Mouse (Mus musculus) T-helper 2 cell (primary cell): Measurements from ENCODE around the gene Ubxn2a.
"Not testable (repeated sequence)": the region's sequence is repeated elsewhere in the genome, so short reads cannot be mapped to it uniquely, and the experiment has no call there.

Source experiments
- in situ Hi-C: fragments of 300-600 bp; cut with MboI, MseI; formaldehyde crosslinking; loops from one replicate; pipeline ENCODE4 v1.15.1; 2025; ENCODE audit warnings: high pct_unique_total_duplicates

Gene Ubxn2a

DNA sequence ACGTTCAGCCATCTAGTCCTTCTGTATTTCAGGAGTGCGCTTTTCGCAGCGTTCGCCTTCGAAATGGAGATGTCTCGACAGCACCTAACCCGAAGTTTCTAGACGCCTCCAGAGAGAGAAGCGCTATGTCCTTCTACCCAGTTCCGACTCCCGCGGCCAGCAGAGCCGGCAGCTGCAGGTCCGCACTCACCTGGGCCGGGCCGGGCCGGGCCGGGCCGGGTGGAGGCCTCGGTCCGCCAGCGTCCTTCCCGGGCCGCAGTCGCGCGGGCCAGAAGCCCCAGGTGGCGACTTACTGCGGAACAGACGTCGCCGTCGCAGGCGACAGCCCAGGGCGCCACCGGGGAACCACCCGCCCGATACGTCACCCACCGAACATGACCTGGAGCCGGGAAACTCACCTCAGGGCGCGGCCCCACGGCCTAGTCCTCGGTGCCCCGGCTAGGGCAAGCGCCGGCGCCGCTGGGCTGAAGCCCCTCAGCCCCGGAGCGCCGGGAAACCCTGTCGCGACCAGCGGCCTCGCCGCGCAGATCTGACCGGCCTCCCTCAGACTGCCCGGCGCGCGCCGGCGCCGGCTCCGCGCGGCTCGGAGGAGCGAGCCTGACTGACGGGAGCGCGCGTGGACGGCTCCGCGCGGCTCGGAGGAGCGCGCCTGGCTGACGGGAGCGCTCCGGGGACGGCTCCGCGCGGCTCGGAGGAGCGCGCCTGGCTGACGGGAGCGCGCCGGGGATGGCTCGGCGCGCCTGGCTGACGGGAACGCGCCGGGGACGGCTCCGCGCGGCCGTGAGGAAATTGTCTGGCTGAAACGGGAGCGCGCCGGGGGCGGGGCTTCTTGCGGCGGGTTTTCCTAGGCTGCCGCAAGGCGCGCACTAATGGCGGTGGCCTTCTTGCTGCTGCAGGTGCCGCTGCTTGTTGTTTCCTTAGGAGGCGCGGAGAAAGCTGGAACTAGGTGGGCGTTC, at the start of gene Ubxn2a:
Gene Ubxn2a (minus strand): TSS at position 755 of the 956 bp plus-strand sequence.
- in situ Hi-C loops: no loop called here

DNA sequence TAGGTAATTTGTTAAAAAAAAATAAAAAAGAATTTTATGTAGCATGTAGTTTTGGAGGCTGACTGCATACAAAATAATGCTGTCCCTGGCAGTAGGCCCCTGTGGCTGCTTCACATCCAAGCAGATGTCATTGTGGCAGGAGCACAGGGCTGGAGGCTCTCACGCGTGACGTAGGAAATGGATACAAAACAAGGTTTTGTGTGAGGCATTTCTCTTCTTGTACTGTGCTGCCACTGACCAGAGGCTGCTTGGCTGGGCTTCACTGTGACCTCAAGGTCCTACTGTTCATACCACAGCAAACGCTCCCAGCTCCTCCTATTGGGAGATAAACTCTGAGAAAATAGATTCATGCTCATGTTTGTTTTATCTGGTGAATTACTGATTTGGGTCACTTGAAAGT, 45.7 kb upstream of the Ubxn2a start:
- in situ Hi-C loops: no loop called here

DNA sequence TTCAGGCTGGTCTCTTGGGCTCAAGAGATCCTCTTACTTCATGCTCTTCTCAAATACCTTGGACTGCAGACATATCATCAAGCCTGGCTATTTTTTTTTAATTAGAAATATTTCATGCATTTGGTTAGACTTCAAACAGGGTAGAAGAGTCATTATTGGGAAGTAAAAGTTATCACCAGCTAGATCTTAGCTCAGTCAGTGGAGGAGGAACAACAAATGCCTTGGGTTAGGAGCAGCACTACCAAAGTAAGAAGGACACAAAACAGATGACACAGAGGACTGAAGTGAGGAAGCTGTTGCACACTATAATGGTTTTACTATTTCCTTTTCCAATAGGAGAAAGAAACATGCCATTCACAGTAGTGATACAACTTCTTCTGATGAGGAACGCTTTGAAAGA, 44.8 kb upstream of the Ubxn2a start:
- in situ Hi-C loops: no loop called here

DNA sequence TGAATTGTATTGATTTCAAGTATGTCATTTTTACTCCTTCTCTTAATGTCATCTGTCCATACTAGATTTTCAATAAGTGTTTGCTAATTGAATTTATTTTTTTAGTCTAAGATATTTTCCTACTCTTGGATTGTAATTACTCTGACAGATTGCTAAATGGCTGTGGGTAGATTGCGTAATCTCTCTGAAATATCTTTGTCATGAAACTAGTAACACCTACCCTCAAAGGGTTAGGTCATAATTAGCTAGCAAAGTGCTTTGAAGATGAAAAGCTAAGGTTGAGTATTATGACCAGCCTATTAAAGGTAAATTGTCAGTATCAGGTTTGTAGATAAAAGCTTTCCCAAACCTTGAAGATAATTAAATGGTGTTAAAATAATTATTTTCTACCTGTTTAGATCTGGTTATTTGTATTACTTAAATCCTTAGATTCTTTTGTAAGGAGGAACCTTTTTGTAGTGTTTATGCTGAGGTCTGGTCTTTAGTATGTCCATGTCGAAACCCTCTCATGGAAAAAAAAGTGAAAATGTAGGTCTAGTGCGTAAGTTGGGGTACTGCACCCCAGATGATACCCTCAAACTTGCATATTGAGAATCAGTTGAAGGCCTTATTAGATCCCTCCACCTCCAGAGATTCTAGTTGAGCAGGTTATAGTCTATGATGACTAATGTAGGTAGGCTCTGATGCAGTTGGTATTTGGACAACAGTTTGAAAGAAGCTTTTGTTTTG, 23.5 kb upstream of the Ubxn2a start:
- in situ Hi-C loops: no loop called here

DNA sequence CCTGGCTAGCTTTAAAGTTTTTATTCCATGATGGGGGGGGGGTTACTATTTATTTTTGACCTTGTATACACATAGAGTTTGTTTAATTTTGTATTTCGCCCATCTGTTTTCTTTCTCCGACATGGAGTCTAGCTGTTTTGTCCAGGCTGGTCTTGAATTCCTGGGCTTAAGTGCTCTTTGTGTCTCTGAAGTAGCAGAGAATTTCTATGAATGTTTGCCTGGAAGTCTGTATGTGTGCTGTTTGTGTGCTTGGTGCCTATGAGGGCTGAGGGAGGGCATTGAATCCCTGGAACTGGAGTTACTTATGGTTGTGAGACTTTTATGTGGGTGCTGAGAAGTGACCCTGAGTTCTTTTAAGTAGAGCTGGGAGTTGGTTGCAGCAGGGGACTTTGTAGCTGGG, 20.7 kb upstream of the Ubxn2a start:
- in situ Hi-C loops: loop anchor here (10.0 kb wide), 1 partner anchor 953 kb away; no protein-coding TSS in a partner anchor

GRCm38 (mm10) chr12:4917805-4918591, 10.5 kb upstream of the Ubxn2a start:
- in situ Hi-C loops: no loop called here

DNA sequence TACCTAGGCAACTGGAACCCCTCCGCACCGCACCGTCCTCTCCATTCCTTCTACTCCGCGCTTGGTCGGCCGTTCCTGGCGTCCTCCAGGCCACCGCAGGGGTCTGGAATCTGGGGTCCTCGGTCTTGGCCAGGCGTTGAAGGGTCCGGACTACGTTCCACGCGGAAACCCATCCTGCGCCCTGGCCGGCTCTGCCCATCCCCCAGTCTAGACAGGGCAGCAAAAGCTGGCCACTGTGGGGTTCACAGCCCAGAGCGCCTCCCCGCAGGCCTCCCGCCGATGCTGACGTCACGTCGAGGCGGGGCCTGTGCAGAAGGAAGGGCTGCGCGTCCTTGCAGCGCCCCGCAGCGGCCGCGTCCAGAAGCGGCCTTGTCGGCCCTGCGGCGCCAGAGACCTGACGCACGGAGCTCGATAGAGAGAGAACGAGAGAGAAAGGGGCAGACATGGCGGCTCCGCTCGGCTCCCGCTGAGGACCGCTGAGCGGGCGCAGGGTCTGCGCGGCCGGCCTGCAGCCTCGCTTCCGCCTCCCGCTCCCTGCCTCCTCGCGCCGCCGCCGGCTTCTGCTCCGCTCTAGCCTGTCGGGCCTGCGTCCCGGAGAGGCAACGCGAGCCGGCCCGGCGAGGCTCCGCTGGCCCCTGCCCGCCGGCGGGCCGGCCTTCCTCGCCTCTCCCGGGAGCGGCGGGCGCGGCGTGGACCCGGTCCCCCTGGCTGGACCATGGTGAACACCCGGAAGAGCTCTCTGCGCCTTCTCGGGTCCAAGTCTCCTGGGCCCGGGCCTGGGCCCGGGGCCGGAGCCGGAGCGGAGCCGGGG, 9.7 kb upstream of the Ubxn2a start, which contains the start of gene Atad2b:
Gene Atad2b (plus strand): TSS at position 360 of the 811 bp plus-strand sequence.
- in situ Hi-C loops: no loop called here

GRCm38 (mm10) chr12:4914944-4915343, 7.4 kb upstream of the Ubxn2a start:
- in situ Hi-C loops: no loop called here

DNA sequence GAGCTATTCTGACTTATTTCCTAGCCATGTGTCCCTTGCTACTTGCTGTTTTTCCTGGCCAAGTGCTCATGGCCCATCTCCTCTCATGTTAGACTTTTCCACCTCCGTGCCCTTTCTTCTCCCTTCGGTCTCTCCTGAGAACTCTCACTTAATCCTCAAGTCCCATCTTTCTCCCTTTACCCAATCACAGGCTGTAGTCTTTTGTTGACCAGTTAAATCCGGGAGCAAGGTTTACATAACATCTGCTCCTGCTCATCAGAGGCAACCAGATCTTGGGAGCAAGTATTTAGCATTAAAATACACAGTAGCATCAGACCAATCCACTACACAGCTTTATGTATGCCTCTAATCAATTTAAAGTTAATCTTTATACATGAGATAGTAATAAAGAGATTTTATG, 6.9 kb upstream of the Ubxn2a start:
- in situ Hi-C loops: no loop called here

- in situ Hi-C loops: no loop called here
Measured at GRCm38 (mm10) chr12:4911716-4912115, 4.2 kb upstream of the Ubxn2a start.

DNA sequence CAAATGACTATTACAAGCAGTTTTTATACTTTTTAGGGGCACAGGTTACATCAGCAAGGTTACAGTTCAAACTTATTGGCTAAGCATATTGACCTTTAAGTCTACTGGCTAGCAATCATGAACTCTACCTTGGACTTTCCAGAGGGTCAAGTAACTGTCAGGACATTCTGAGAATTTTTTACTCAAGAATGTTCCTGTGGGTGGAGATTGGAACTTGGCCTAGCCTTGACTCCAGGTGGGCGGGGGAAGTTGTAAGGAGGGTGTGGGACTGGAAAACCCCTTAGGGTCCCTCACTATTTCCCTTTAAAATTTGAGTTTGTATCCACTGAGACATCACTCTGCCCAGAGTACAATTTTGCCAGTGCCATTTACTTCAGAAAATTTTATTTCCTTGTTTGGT, 3.0 kb upstream of the Ubxn2a start:
- in situ Hi-C loops: not testable (repeated sequence)

DNA sequence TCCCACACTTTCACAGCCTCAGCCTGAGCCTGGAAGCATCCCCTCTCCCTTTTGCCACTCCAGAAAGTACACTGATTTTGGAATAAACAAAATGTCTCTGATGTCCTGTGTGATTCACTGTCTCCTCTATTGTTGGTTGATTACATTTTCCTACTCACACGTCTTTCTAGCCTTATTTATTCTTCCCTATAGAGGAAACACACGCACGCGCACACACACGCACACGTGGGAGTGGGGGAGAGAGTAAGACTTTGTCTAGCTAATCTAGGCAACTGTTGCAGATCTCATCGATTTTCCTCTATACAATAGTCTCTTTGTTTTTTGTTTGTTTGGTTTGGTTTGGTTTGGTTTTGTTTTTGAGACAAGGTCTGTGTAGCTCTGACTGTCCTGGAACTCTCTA, 886 bp upstream of the Ubxn2a start:
- in situ Hi-C loops: no loop called here

- in situ Hi-C loops: no loop called here
Measured at GRCm38 (mm10) chr12:4906476-4906875, 1.0 kb downstream of the Ubxn2a start.

DNA sequence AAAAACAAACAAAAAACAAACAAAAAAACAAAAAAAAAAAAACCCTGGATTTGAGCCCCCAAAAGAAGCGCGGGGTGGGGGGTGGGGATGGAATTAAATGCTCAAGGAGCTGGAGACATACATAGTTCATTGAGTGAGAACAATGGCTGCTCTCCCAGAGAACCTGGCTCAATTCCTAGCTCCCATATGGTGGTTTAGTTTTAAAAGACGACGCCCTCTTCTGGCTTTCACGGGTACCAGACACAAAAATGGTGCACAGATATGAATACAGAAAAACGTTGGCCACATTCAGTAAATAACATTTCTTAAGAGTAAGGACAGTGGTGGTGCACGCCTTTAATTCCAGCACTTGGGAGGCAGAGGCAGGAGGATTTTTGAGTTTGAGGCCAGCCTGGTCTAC, 1.6 kb downstream of the Ubxn2a start:
- in situ Hi-C loops: no loop called here

DNA sequence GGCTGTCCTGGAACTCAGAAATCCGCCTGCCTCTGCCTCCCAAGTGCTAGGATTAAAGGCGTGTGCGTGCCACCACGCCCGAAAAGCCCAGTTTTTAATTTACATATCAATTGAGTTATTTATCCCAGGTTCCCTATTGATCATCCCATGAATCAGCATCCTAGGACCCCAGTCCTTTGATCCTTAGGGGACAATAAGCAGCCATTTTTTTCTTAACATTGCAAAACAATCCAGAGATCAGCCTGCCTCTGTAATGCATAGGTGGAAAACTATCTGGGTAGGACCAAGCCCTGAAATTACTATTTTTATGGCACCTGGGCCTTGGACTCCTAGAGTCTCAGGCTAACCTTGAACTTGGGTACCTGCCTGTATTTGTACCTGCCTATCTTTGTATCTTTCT, 9.5 kb downstream of the Ubxn2a start:
- in situ Hi-C loops: no loop called here

GRCm38 (mm10) chr12:4889891-4890290, 17.6 kb downstream of the Ubxn2a start:
- in situ Hi-C loops: no loop called here

DNA sequence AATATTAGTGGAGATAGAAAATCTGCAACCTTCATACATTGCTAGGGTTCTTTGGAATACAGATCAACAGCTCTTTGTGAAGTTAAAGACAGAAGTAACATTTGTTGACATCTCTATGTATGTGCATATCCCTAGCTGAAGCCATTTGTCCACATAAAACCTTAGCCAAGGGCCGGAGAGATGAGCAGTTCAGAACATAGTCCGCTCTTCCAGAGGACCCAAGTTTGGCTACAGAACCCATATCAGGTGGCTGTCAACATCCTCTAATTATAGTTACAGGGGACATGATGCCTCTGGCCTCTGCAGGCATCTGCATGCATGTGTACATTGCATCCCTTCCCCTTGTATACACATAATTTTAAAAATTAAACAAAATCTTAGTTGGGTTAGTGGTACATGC, 18.3 kb downstream of the Ubxn2a start:
- in situ Hi-C loops: no loop called here

- in situ Hi-C loops: no loop called here
Measured at GRCm38 (mm10) chr12:4888739-4889138, 18.8 kb downstream of the Ubxn2a start.

DNA sequence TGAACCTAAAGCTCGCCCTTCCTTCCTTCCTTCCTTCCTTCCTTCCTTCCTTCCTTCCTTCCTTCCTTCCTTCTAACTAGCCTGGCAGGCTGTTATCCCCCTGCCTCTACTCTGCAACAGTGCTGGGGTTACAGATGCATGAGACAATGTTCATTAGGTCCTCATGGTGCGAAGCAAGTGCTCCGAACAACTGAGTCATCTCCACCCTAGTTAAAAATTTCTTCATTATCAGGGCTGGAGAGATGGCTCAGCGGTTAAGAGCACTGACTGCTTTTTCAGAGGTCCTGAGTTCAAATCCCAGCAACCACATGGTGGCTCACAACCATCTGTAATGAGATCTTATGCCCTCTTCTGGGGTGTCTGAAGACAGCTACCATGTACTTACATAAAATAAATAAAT, 20.9 kb downstream of the Ubxn2a start:
- in situ Hi-C loops: not testable (repeated sequence)

GRCm38 (mm10) chr12:4885062-4885461, 22.4 kb downstream of the Ubxn2a start:
- in situ Hi-C loops: no loop called here

DNA sequence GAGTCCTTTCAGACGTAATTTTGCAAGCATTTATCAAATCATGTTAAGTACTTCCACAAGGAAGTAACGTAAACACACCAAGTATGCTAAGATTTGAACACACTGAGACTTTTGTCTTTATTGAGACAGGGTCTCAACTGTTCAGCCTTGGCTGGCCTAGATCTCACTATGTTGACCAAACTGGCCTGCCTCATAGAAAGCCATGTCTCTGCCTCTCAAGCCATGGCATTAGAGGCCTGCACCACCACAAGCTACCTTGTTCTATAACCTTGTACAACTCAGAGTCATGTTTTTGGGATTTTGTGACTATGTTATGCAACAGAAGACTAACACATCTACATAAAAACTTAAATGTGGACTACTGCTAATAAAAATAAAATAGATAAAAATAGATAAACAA, 25.4 kb downstream of the Ubxn2a start:
- in situ Hi-C loops: no loop called here
